Mouse (Mus musculus) frontal cortex, adult (tissue): ENCODE results near the gene Fam207a.
A peak's percentile ranks its signal among the peaks of the same experiment; 100 is the strongest.

Experiments used
- ATAC-seq: cut with Nextera tagmentation; 2 replicates; pipeline ENCODE4 v1.9.2; 2017; ENCODE audit warnings: mild to moderate bottlenecking, moderate library complexity, mixed read lengths; ENCODE audit not compliant: low TSS enrichment

Gene Fam207a

DNA sequence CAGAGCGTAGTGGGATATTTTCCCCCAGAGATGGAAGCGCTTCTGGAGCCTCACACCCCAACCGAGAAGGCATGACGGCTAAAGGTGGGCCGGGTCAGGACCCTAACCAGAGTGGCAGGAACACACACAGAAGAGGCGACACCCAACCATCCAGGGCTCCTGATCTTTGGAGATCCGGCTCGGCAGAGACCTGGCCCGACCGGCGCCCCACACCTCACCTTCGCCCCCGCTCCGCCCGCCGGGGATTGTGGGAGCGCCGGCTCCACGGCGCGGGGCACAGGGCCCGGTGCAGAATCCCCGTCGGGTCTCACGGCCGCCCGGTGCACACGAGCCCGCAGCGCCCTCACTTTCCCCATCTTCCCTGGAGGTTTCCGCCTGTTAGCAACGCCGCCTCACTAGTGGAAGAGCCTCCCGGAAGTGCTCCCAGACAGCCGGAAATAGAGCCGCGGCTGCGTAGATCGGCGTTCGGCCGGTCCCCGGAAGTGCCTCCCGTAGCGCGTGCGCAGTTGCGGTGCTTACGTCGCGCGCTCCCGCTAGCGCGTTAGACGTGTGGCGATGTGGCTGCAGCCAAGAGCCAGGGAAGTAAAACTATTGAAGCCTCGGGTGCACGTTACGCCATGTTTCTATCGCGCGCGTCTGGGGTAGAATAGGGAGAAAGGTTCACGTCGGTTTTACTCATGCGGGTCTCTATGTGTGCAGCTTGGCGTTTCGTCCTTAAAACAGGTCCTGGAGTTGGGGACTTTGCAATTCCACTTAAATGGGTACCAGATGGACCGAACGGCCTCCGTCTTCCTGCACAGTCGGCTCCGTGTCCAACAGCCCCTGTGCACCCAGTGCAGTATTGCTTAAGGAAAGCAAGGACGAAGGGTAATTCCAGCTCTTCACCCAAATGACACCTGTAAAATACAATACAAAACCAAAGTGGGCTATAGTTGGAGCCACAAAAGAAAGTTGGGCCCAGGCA is at the start of gene Fam207a:
Gene Fam207a, minus strand, starts transcription at position 401 of the 964 bp plus-strand sequence.
- peak; percentile 95 for ATAC-seq

DNA sequence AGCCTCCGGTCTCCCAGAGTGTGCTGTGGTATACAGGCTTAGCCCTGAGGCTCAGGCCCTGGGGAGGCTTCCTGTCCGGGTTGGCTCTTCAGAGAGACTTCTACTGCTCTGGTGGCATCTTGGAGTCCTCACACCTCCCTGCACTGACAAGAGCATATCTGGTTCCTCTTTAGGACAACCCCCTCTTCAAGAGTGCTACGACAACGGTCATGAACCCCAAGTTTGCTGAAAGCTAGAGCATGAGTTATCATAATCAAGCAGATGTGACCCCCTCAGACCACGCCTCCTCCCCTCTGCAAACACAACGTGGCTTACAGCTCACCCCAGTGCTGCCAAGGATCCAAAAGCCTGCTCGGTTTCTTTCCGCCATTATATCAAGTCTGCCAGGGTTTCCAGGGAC is 49.4 kb upstream of the Fam207a start:
- ATAC-seq = no peak

DNA sequence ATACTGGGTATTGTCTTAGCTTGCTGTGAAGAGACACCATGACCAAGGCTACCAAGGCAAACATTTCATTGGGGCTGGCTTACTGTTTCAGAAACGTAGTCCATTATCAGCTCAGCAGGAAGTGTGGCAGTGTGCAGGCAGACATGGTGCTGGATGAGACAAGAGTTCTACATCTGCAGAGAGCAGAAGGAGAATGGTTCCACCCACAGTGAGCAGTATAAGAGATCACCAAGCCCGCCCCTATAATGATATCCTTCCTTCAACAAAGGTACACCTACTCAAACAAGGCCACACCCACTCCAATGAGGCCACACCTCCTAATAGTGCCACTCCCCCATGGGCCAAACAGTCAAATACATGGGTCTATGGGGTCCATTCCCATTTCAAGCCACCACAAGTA is 45.9 kb upstream of the Fam207a start:
- ATAC-seq = no peak

DNA sequence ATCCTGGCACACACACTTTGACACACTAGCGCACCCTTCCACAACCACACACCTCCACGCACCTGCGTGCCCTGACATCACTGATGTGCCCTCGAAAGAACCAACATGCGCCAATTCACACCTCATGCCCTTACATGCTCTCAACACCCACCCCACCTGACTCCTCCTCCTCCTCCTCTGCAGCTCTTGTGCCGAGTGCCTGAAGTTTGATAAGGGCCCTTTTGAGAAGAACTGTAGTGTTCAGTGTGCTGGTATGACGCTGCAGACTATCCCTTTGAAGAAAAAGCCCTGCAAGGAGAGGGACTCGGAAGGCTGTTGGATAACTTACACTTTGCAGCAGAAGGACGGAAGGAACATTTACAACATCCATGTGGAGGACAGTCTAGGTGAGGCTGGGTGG is 45.2 kb upstream of the Fam207a start:
- ATAC-seq = no peak

DNA sequence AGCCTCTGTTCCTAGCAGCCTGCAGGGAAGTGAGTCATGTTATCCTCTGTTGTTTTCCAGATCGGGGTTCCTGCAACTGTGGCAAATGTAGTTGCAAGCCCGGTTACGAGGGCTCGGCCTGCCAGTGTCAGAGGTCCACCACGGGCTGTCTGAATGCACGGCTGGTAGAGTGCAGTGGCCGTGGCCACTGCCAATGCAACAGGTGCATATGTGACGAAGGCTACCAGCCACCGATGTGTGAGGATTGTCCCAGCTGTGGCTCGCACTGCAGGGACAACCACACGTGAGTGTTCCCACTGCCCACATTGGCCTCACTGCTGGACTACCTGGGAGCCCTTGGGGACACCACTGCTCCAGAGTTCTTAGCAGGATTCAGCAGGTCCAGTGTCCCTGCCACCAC is 44.5 kb upstream of the Fam207a start:
- no peak for ATAC-seq

DNA sequence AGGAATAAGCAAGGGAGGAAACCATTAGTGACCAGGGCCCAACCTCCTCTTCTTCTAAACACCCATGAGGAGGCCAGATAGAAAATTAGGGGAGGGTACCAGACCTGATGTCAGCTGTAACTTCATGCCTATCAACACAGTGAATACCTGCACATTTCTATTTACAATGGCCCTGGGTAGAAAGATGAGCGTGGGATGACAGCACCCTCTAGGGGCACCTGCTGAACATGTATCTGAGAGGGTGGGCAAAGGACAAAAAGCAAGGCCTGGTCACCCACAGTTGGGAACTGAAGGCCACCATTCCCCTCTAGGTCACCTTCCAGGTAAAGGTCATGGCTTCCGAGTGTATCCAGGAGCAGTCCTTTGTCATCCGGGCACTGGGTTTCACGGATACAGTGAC is 42.1 kb upstream of the Fam207a start:
- no peak; the same call in 1 of the 2 replicates for ATAC-seq

DNA sequence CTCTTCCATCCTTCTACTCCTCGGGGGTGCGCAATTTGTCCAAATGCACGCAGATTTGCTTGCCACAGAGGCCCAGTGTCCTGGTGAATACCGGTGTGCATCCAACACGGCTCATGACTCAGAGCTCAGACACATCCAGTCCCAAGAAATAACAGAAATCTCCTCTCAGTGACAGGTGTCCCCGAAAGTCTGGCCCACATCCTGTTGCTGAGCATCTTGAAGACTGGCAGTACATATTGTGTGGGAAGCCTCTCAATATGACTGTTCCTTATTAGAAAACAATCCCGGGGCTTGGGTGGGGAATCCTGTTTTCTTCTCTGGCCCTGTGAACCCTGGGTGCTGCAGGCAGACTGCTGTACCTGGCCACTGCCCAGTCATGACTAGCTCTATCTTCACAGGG is 41.0 kb upstream of the Fam207a start:
- ATAC-seq = no peak

DNA sequence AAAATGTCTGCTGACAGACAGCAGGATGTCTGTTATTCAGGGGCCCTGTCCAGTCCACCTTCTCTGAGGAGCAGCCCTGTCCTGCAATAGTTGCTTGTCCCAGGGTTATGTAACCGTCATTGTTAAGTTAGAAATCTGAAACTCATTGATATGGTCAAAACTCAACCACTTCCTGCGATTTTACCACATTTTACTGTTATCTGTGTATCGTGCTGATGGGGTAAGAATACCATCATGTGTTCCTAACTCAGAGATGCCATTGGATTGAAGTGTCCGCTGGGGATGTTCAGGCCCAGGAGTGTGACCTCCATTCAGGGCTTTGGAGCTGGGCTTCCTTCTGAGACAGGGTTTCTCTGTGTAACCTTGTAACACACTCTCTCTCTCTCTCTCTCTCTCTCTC is 39.3 kb upstream of the Fam207a start:
- no peak for ATAC-seq

DNA sequence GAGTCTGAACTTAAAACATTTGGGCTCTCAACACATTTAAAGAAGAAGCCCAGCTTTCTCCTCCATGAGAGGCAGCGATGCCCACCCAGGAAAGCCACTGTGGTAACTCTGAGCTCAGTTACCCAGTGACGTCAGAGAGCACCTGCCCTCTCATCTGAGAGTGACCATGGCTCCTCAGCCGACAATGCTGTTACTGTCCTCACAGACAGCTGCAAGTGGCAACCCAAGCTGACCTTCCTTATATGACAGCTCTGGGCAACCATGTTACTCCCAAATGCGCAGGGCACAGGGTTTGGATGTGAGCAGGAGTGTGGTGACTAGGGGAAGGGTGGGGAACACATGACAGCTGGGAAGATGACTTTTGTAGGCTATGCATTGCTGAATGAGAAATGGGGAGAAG is 37.7 kb upstream of the Fam207a start:
- ATAC-seq = no peak

DNA sequence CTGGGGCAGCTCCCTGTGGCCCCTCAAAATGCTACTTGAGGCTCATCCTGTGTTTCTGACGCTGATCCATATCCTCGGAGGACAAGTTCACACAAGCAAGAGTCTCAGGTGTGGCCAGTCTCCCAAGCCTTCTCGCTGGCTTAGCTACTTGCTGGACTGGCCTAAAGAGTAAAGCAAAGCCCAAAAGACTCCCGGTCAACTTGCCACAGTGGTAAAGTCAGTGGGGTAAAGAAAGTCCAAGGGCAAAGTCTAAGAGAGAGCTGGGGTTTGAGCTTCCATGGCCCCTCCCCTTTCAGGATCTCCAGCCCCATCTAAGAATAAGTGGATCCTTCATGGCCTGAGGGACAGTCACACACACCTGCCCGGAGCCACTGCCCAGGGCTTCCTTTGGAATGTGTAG is 36.6 kb upstream of the Fam207a start:
- no peak for ATAC-seq

DNA sequence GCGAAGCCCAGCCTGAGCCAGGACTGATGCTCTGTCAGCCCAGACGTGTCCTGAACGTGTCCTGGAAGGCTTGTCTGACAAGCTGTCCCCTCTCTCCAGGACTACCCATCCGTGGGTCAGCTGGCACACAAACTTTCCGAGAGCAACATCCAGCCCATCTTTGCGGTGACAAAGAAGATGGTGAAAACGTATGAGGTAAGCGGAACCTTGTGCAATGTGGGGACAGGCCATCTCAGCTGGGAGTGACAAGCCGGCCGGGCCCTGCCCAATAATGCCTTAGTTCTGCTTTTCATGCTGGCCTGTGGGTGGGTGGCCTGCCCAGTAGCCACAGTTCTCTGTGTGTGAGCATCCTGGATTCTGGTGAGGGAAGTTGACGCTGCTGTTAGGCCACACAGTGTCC is 35.3 kb upstream of the Fam207a start:
- ATAC-seq = no peak

DNA sequence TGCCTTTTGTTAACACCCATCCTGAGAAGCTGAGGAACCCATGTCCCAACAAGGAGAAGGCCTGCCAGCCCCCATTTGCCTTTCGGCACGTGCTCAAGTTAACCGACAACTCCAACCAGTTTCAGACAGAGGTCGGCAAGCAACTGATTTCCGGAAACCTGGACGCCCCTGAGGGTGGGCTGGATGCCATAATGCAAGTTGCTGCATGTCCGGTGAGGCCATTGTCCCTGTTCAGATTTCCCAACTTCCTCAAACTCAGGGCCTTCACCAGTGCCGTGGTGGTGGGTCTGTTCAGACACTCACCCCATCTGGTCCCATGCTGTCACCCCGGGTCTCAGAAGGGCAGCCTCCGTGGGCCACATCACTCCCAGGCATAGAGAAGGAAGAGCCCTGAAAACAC is 33.0 kb upstream of the Fam207a start:
- no peak for ATAC-seq

DNA sequence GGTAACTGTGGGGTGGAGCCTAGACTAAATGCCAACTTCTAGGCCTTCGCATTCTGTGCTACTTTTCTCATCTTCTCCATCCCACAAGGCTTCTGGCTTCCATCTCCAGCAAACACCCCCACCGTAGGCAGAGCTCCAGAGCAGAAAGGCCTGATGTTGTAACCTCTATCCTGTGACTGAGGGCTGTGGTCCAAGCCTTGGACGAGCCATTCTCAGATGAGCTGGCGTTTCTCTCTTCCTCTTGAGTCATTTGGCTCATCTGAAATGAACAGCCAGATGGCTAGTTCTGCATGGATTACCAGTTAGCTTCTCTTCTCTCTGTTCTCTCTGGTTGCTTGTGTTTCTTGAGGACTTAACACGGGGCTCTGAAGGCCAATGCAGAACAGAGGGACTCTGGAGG is 29.3 kb upstream of the Fam207a start:
- ATAC-seq = peak; percentile 94

DNA sequence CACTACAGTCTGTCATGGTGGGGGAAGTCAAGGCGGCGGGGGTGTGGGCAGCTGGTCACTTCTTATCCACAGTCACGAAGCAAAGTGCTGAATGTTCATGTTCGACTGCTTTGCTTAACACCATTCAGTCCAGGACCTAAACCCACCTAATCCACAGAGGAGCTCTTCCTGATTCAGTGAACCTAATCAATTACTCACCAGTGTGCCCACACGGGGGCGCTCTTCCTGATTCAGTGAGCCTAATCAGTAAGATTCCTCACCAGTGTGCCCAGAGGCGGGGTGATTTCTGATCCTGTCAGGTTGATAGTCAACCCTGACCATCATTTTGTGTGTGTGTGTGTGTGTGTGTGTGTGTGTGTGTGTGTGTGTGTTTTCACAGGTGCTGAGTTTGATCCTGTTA is 27.6 kb upstream of the Fam207a start:
- no peak for ATAC-seq

DNA sequence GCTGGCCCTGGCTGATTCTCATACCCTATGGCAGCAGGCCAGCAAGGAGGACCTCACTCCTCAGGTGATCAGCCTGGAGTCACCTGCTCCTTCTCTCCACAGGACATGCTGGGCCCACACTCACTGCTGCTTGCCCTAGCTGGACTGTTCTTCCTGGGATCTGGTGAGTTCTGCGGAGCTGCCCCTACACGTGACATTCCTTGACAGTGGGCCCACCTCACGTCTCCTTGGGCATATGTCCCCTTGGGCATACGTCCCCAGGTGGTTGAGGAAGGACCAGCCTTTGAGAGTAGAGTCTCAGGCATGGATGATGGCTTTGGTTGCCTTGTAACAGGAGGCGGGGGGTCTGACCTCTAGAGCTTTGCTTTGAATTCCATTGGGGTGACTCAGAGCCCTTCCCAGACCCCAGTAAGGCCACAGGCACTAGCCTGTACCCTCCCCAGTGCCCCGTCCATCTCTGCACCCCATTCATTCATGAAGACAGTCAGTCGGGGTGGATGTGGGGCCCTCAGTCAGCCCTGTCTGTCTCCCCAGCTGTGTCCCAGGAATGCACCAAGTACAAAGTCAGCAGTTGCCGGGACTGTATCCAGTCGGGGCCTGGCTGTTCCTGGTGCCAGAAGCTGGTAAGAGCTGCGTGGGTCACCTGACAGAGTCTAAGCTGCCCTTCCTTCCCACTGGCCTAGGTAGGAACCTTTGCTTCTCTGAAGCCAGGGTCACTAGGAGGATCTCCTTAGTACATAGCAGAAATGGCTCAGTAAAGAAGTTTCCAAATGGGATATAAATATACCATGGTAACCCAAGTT is 26.5 kb upstream of the Fam207a start:
- ATAC-seq = no peak

DNA sequence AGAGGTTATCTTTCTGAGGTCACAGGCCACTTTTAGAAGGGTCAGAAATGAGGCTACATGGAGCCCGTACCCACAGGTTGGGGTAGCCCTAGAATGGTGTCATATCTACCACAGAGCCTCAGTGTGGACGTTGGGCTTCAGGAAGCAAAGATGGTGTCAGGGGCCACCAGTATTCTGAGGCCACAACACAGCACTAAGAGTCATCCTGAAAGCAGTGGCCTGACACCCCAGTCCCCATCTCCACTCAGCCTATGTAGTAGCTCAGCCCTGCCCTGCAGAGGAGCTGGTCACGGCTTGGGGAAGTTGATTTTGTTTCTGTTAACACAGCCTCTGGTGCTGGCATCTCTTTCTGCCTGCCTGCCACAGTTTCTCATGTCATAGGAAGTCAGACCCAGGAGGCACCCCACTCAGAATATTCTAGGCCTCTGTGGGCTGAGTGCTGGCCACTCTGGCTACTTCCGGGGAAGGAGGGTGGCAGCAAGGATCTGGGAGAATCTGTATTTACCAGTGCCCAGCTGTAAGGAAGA is 25.1 kb upstream of the Fam207a start:
- no peak for ATAC-seq

DNA sequence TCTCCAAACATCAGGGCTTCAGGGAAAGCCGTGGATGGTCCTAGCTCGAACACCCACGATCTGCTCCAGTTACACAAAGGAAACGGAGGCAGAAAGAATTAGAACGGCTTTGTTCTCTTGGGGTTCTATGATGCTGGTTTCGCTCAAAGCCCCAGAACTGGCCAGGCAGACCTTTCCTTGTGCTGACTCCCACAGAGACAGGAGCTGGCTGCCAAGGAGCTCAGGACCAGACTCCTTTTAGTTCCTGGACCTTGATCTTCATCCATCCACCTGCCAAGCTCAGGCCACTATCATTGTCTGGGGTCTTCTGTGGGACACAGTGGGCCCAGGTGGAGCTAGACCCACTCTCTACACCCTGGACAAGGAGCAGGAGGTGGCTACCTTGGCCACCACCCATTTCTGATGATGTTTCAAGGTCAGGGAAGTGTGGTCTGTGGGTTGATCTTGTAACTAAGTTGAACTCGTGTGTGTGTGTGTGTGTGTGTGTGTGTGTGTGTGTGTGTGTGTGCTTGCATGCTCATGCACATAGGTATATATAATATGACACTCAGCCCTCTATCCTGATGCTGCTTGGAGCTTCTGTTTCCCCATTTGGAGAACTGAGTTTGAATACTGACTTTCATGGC is 23.8 kb upstream of the Fam207a start:
- ATAC-seq = no peak

DNA sequence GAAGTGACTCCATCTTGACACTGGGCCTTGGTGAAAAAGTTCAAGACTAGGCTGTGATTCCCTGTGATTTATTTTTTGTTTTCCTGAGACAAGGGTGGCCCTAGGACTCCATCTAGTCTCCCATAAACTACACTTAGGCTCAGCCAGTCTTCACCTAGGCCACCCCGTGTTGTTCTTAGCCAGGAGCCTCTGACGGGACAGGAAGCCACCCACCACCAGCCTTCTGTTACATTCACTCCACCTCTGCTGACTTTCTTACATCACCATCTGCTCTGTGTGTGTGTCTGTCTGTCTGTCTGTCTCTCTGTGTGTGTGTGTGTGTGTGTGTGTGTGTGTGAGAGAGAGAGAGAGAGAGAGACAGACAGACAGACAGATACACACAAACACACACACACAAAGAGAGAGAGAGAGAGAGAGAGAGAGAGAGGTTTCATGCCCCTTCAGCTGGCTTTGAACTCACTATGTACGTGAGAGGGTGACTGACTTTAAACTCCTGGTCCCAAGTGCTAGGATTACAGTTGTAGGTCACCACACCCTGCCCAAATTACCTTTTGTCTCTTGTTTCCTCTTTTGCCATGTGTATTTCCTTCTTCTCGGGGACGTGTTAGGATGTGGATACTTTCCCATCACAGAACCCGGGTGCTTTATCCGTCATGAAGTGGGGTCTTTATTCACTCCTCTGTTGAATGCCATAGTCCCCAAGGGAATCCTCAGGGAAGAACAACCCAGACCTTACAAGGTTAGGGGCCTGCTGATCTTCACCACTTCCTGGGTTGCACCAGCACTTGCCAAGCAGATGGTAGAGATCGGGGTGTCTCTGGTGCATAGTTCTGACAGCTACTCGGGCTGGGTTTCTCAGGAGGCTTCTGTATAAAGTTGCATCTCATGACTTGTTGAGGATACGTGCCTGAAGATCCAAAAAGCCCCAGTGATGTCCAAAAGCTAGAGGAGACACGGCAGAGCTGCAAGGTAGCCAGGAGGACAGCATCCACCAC is 21.9 kb upstream of the Fam207a start:
- no peak for ATAC-seq

DNA sequence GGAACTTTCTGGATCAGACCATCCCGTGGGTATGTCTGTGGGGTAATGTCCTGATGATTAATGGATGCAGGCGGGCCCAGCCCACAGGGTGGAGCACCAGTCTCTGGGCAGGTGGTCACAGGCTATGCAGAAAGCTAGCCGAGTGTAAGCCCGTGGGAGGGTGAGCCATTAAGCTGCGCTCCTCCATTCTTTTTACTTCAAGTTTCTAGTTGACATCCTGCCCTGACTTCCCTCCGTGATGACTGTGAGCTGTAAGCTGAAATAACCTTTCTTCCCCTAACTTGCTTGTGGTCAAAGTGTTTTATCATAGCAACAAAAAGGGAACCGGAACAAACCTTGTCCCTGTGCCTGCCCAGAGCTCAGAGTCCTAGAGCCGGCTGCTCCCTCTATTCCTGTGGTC is 21.1 kb upstream of the Fam207a start:
- ATAC-seq = no peak

DNA sequence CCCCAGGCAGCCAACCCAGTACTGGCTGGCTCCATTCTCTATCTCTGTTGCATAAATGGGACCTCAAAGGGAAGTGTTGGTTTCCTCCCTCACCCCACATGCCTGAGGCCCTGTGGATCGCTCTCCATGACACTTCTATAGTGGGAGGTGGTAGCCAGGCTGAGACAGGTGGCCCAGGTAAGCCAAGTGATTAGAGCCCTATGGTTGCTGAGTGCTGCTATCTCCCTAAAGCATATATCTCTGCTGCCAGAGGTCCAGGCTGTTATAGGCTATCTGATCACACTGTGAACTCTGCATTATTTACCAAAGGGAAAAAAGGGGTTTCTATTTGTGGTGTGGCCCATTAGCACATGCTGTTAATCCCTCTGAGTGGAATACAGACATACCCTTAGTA is 16.4 kb upstream of the Fam207a start:
- no peak for ATAC-seq
